Mouse (Mus musculus) liver, embryonic 14.5 days (tissue): Measurements from ENCODE around the gene Mef2c. TPM values are rescaled to one million over a fixed set of nuclear protein-coding genes. Genes with fewer than 3 reads are reported as not detected.

Experiments
- ATAC-seq: fragments of 200-750 bp; cut with Nextera tagmentation; 2 replicates; pipeline ENCODE4 v1.8.0; 2017; ENCODE audit warnings: moderate number of reproducible peaks, mild to moderate bottlenecking, moderate library complexity; ENCODE audit not compliant: insufficient read depth
- DNase-seq, 3 experiments: peaks; one replicate each; pipeline ENCODE4 v3.0.0-alpha.2; 2012 to 2013; ENCODE audit warnings: low read depth in 3 of 3, low spot score in 3 of 3
- H3K27ac ChIP-seq: fragments of 300-500 bp; sonication (generic); 2 replicates; pipeline ENCODE4 v1.5.1; 2014; ENCODE audit warnings: moderate library complexity, mild to moderate bottlenecking, control low read depth, inconsistent platforms
- H3K27me3 ChIP-seq: fragments of 300-500 bp; sonication (generic); 2 replicates; pipeline ENCODE4 v1.6.1; 2014; ENCODE audit warnings: mild to moderate bottlenecking, low read length, moderate library complexity; ENCODE audit not compliant: control insufficient read depth, insufficient read depth
- H3K36me3 ChIP-seq: fragments of 300-500 bp; sonication (generic); replicated peaks from 2 replicates; pipeline ENCODE4 v1.6.1; 2014; ENCODE audit warnings: low read depth; ENCODE audit not compliant: control insufficient read depth, insufficient read depth
- H3K4me1 ChIP-seq, 2 experiments: fragments of 200-500 bp in 1 of 2; fragments of 300-500 bp in 1 of 2; sonication (generic) in 1 of 2; replicated peaks; 2 replicates each; pipeline ENCODE4 v1.6.1; 2012 to 2014; ENCODE audit warnings: antibody characterized with exemption in 1 of 2, inconsistent platforms in 1 of 2, low read length in 1 of 2; ENCODE audit not compliant: control insufficient read depth in 2 of 2, insufficient read depth in 2 of 2
- H3K4me2 ChIP-seq: fragments of 300-500 bp; sonication (generic); 2 replicates; pipeline ENCODE4 v1.6.1; 2014; ENCODE audit warnings: low read depth, mild to moderate bottlenecking, control low read depth, moderate library complexity
- H3K4me3 ChIP-seq, 2 experiments: fragments of 200-500 bp in 1 of 2; fragments of 300-500 bp in 1 of 2; sonication (generic) in 1 of 2; 2 replicates each; pipeline ENCODE4 v1.5.1; 2012 to 2014; ENCODE audit warnings: low read depth in 2 of 2, low read length in 2 of 2, mild to moderate bottlenecking in 2 of 2, control low read depth in 1 of 2, inconsistent platforms in 1 of 2, moderate library complexity in 1 of 2; ENCODE audit not compliant: insufficient read depth in 1 of 2
- H3K9ac ChIP-seq: fragments of 300-500 bp; sonication (generic); replicated peaks from 2 replicates; pipeline ENCODE4 v1.6.1; 2014; ENCODE audit warnings: mild to moderate bottlenecking, control low read depth, moderate library complexity
- H3K9me3 ChIP-seq: fragments of 300-500 bp; sonication (generic); 2 replicates; pipeline ENCODE4 v1.6.1; 2016; ENCODE audit warnings: low read length, mixed read lengths; ENCODE audit not compliant: control insufficient read depth
- CTCF ChIP-seq: IDR thresholded peaks from 2 replicates; pipeline ENCODE4 v1.5.1; 2016; ENCODE audit warnings: antibody characterized with exemption, low read depth, control low read depth
- EP300 ChIP-seq: IDR thresholded peaks from 2 replicates; pipeline ENCODE4 v1.6.1; 2016; ENCODE audit warnings: antibody characterized with exemption, low read depth
- WGBS: fragments of 180-500 bp; shearing (Covaris S2); extraction: QIAGEN DNeasy Blood & Tissue Kit; methylation state at CpG from one replicate; pipeline ENCODE4 v1.1.7; 2014; ENCODE audit not compliant: insufficient replicate concordance; 5-methylcytosine and 5-hydroxymethylcytosine counted together
- polyA plus RNA-seq, 2 experiments: library from polyadenylated mRNA; depleted of rRNA in 1 of 2; stranded (reverse) in 1 of 2; unstranded in 1 of 2; fragments of >200 nt; fragmentation: Nextera tagmentation in 1 of 2; extraction: Ambion mirVana in 1 of 2; gene quantifications; 2 replicates each; pipeline versions ENCODE4 v1.2.1 to v1.2.3; 2012 to 2014

Gene Mef2c
- polyA plus RNA-seq, 2 experiments, result 3.2 to 8.7 TPM

GRCm38 (mm10) chr13:83713661-83714291 lies 209.9 kb downstream of the Mef2c start:
- ATAC-seq (no peak), DNase-seq (no peak)
- WGBS, result 6% methylated on average over 19 of the region's 19 CpGs
- Histone ChIP-seq H3K36me3 (no peaks in the 10 kb centered on the region), H3K27ac (no peak overlapping the region), H3K9ac (no peak overlapping the region), H3K4me3 (no peak overlapping the region), H3K9me3 (no peaks in the 10 kb centered on the region), H3K4me2 (no peak overlapping the region), H3K4me1 (no peaks in the 10 kb centered on the region), H3K27me3 (peaks cover 66% of the 10 kb centered on the region)
- TF ChIP-seq EP300 (no peak), CTCF (no peak)

GRCm38 (mm10) chr13:83714466-83715307 lies 210.9 kb downstream of the Mef2c start:
- H3K9me3 ChIP-seq, result no peaks in the 10 kb centered on the region
- no peak overlapping the region for H3K4me3 ChIP-seq
- DNase-seq (peak in 2 of 3 experiments; percentile 17 to 22), ATAC-seq (no peak)
- H3K27me3 ChIP-seq, result peaks cover 75% of the 10 kb centered on the region
- WGBS, result 2% methylated on average over 22 of the region's 22 CpGs
- no peak overlapping the region for H3K27ac ChIP-seq
- H3K9ac ChIP-seq, result no peak overlapping the region
- TF ChIP-seq CTCF, result peak; percentile 91
- no peak for TF ChIP-seq EP300
- H3K36me3 ChIP-seq, result no peaks in the 10 kb centered on the region
- no peaks in the 10 kb centered on the region for H3K4me1 ChIP-seq
- H3K4me2 ChIP-seq, result no peak overlapping the region

- Histone ChIP-seq H3K27ac (no peak overlapping the region), H3K4me1 (no peaks in the 10 kb centered on the region), H3K4me2 (no peak overlapping the region), H3K9ac (no peak overlapping the region), H3K9me3 (no peaks in the 10 kb centered on the region), H3K4me3 (no peak overlapping the region), H3K36me3 (no peaks in the 10 kb centered on the region), H3K27me3 (peaks cover 81% of the 10 kb centered on the region)
- WGBS, result 4% methylated on average over 14 of the region's 14 CpGs
- TF ChIP-seq CTCF, result no peak
- TF ChIP-seq EP300, result no peak
- no peak for ATAC-seq
- no peak for DNase-seq
These were observed 211.5 kb downstream of the Mef2c start for GRCm38 (mm10) chr13:83715308-83715785.

- 4% methylated on average over 27 of the region's 27 CpGs for WGBS
- ATAC-seq (no peak), DNase-seq (no peak)
- no peak overlapping the region for H3K4me3 ChIP-seq
- no peaks in the 10 kb centered on the region for H3K9me3 ChIP-seq
- H3K9ac ChIP-seq, result no peak overlapping the region
- H3K4me1 ChIP-seq, result no peaks in the 10 kb centered on the region
- H3K36me3 ChIP-seq, result no peaks in the 10 kb centered on the region
- H3K27me3 ChIP-seq, result peaks cover 87% of the 10 kb centered on the region
- TF ChIP-seq EP300, result no peak
- no peak for TF ChIP-seq CTCF
- H3K4me2 ChIP-seq, result no peak overlapping the region
- H3K27ac ChIP-seq, result no peak overlapping the region
These were observed 212.3 kb downstream of the Mef2c start for GRCm38 (mm10) chr13:83715971-83716615.
